Mouse (Mus musculus): ENCODE results near the gene Palm2.

Gene Palm2

DNA sequence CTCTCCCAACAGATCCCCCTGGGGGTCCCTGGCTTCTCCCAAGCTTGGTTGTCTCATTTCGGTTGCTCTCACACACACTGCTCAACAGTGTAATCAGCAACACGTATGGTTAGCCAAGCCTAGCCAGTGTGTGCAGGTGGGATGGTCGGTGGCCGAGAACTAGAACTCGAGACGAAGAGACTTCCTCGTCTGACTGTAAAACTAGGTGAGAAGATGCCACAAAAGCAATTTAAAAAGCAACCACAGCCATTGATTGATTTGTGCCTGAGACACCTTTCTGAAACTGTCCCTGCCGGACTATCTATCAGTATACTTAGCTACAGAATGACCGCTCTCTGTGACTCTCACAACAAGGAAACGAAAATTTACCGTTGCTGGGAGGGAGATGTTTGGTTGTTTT is 321.0 kb downstream of the Palm2 start:
- ATAC-seq (ENCODE audit: low TSS enrichment): no peak

DNA sequence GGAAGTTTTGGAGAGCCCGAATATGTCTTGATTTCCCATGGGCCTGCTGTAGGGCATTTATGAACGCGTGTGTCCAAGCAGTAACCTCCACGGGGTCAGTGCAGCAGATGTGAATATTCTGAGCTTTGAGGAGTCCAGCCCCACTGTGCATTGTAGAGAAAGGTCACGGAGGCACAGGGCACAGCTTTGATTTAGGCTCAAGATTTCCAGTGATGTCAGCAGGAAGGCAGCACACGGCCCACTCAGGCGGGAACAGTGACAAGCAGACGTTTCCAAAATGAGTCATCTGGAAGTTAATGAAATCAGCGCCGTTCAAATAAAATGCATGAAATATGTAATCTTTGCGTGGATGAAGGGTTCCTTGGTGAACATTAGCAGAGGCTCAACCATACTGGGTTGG is 323.9 kb downstream of the Palm2 start:
- ATAC-seq (ENCODE audit: low TSS enrichment): peak; percentile 63

Data from frontal cortex, adult (tissue).